Mouse (Mus musculus): ENCODE results near the gene Klhl8. TPM values are rescaled to one million over a fixed set of nuclear protein-coding genes. Genes with fewer than 3 reads are reported as not detected.
"Not testable (repeated sequence)": the region's sequence is repeated elsewhere in the genome, so short reads cannot be mapped to it uniquely, and the experiment has no call there.

The Klhl8 gene
- polyA plus RNA-seq (2016; fragmentation: Nextera tagmentation; extraction: Ambion mirVana), result 11.9 and 12.1 TPM in 2 replicates

GRCm38 (mm10) chr5:103910748-103911409 lies at the start of gene Klhl8:
Gene Klhl8, minus strand, starts transcription at chr5:103911259.
- H3K4me1 ChIP-seq, result peaks cover 21% of the 10 kb centered on the region
- peaks cover 9% of the 10 kb centered on the region for H3K27me3 ChIP-seq (replicated peaks; ENCODE audit: low read depth, poor library complexity, severe bottlenecking)
- WGBS, result under 1% methylated on average over 86 of the region's 86 CpGs
- peak within 1 kb of the TSS; percentile 84 for H3K4me3 ChIP-seq
- no peaks in the 10 kb centered on the region for H3K9me3 ChIP-seq
- peak; percentile 92 for DNase-seq (ENCODE audit: low spot score)
- peak within 1 kb of the TSS; percentile 89 for H3K27ac ChIP-seq (replicated peaks)
- no peaks in the 10 kb centered on the region for H3K36me3 ChIP-seq (replicated peaks)

- H3K4me1 ChIP-seq, result no peaks in the 10 kb centered on the region
- no peaks in the 10 kb centered on the region for H3K27me3 ChIP-seq (replicated peaks; ENCODE audit: low read depth, poor library complexity, severe bottlenecking)
- no peak overlapping the region for H3K4me3 ChIP-seq
- DNase-seq (ENCODE audit: low spot score), result no peak
- H3K9me3 ChIP-seq, result no peaks in the 10 kb centered on the region
- 84% methylated on average over 5 of the region's 5 CpGs for WGBS
- H3K36me3 ChIP-seq (replicated peaks), result no peaks in the 10 kb centered on the region
- no peak overlapping the region for H3K27ac ChIP-seq (replicated peaks)
Measured at GRCm38 (mm10) chr5:103954638-103955037, 43.6 kb upstream of the Klhl8 start.

GRCm38 (mm10) chr5:103953135-103954083 lies 42.4 kb upstream of the Klhl8 start:
- DNase-seq (ENCODE audit: low spot score), result no peak
- no peaks in the 10 kb centered on the region for H3K4me1 ChIP-seq
- H3K36me3 ChIP-seq (replicated peaks), result no peaks in the 10 kb centered on the region
- WGBS, result 89% methylated on average over 10 of the region's 10 CpGs
- H3K27me3 ChIP-seq (replicated peaks; ENCODE audit: low read depth, poor library complexity, severe bottlenecking), result no peaks in the 10 kb centered on the region
- no peaks in the 10 kb centered on the region for H3K9me3 ChIP-seq
- no peak overlapping the region for H3K27ac ChIP-seq (replicated peaks)
- H3K4me3 ChIP-seq, result no peak overlapping the region

- 94% methylated on average over 15 of the region's 15 CpGs for WGBS
- H3K4me1 ChIP-seq; H3K36me3 ChIP-seq (replicated peaks); H3K4me3 ChIP-seq; H3K27ac ChIP-seq (replicated peaks); H3K9me3 ChIP-seq; DNase-seq (ENCODE audit: low spot score); H3K27me3 ChIP-seq (replicated peaks; ENCODE audit: low read depth, poor library complexity, severe bottlenecking): not testable (repeated sequence)
Measured at GRCm38 (mm10) chr5:103950138-103950537, 39.1 kb upstream of the Klhl8 start.

GRCm38 (mm10) chr5:103943183-103943582 lies 32.1 kb upstream of the Klhl8 start:
- Histone ChIP-seq H3K4me3 (no peak overlapping the region), H3K27ac (replicated peaks) (no peak overlapping the region), H3K9me3 (no peaks in the 10 kb centered on the region), H3K36me3 (replicated peaks) (no peaks in the 10 kb centered on the region), H3K4me1 (peaks cover 39% of the 10 kb centered on the region), H3K27me3 (replicated peaks; ENCODE audit: low read depth, poor library complexity, severe bottlenecking) (no peaks in the 10 kb centered on the region)
- no peak for DNase-seq (ENCODE audit: low spot score)
- 65% methylated on average over 6 of the region's 6 CpGs for WGBS

- 88% methylated on average over 1 of the region's 1 CpGs for WGBS
- Histone ChIP-seq H3K36me3 (replicated peaks) (no peaks in the 10 kb centered on the region), H3K27ac (replicated peaks) (no peak overlapping the region), H3K27me3 (replicated peaks; ENCODE audit: low read depth, poor library complexity, severe bottlenecking) (no peaks in the 10 kb centered on the region), H3K9me3 (no peaks in the 10 kb centered on the region), H3K4me1 (peaks cover 48% of the 10 kb centered on the region), H3K4me3 (no peak overlapping the region)
- no peak for DNase-seq (ENCODE audit: low spot score)
Measured at GRCm38 (mm10) chr5:103939856-103940255, 28.8 kb upstream of the Klhl8 start.

GRCm38 (mm10) chr5:103939350-103939652 lies 28.2 kb upstream of the Klhl8 start:
- DNase-seq (ENCODE audit: low spot score), result no peak
- Histone ChIP-seq H3K27me3 (replicated peaks; ENCODE audit: low read depth, poor library complexity, severe bottlenecking) (no peaks in the 10 kb centered on the region), H3K9me3 (no peaks in the 10 kb centered on the region), H3K4me3 (no peak overlapping the region), H3K36me3 (replicated peaks) (no peaks in the 10 kb centered on the region), H3K27ac (replicated peaks) (no peak overlapping the region), H3K4me1 (peaks cover 44% of the 10 kb centered on the region)
- 76% methylated on average over 7 of the region's 7 CpGs for WGBS

GRCm38 (mm10) chr5:103938547-103939349 lies 27.7 kb upstream of the Klhl8 start:
- H3K27ac ChIP-seq (replicated peaks), result 0 out of 2 replicates have a peak overlapping the region, but pooled peaks have one; percentile 5
- H3K9me3 ChIP-seq, result no peaks in the 10 kb centered on the region
- H3K27me3 ChIP-seq (replicated peaks; ENCODE audit: low read depth, poor library complexity, severe bottlenecking), result no peaks in the 10 kb centered on the region
- WGBS, result 42% methylated on average over 11 of the region's 11 CpGs
- DNase-seq (ENCODE audit: low spot score), result no peak
- H3K4me1 ChIP-seq, result peaks cover 38% of the 10 kb centered on the region
- H3K36me3 ChIP-seq (replicated peaks), result no peaks in the 10 kb centered on the region
- no peak overlapping the region for H3K4me3 ChIP-seq

GRCm38 (mm10) chr5:103936906-103937589 lies 26.0 kb upstream of the Klhl8 start:
- H3K27ac ChIP-seq (replicated peaks), result no peak overlapping the region; the same call in 1 of the 2 replicates
- DNase-seq (ENCODE audit: low spot score), result peak; percentile 57
- no peak overlapping the region for H3K4me3 ChIP-seq
- H3K36me3 ChIP-seq (replicated peaks), result no peaks in the 10 kb centered on the region
- H3K27me3 ChIP-seq (replicated peaks; ENCODE audit: low read depth, poor library complexity, severe bottlenecking), result no peaks in the 10 kb centered on the region
- peaks cover 33% of the 10 kb centered on the region for H3K4me1 ChIP-seq
- no peaks in the 10 kb centered on the region for H3K9me3 ChIP-seq
- 70% methylated on average over 14 of the region's 14 CpGs for WGBS

GRCm38 (mm10) chr5:103931924-103932323 lies 20.9 kb upstream of the Klhl8 start:
- H3K27me3 ChIP-seq (replicated peaks; ENCODE audit: low read depth, poor library complexity, severe bottlenecking); H3K9me3 ChIP-seq; H3K27ac ChIP-seq (replicated peaks); H3K36me3 ChIP-seq (replicated peaks); H3K4me3 ChIP-seq; H3K4me1 ChIP-seq; DNase-seq (ENCODE audit: low spot score): not testable (repeated sequence)

GRCm38 (mm10) chr5:103930511-103930910 lies 19.5 kb upstream of the Klhl8 start:
- 76% methylated on average over 5 of the region's 5 CpGs for WGBS
- Histone ChIP-seq H3K4me3 (no peak overlapping the region), H3K27me3 (replicated peaks; ENCODE audit: low read depth, poor library complexity, severe bottlenecking) (no peaks in the 10 kb centered on the region), H3K36me3 (replicated peaks) (no peaks in the 10 kb centered on the region), H3K9me3 (no peaks in the 10 kb centered on the region), H3K4me1 (peaks cover 4% of the 10 kb centered on the region; the same call in 1 of the 2 replicates), H3K27ac (replicated peaks) (no peak overlapping the region)
- no peak for DNase-seq (ENCODE audit: low spot score)

- Histone ChIP-seq H3K4me3 (no peak overlapping the region), H3K4me1 (peaks cover 4% of the 10 kb centered on the region; the same call in 1 of the 2 replicates), H3K27me3 (replicated peaks; ENCODE audit: low read depth, poor library complexity, severe bottlenecking) (no peaks in the 10 kb centered on the region), H3K27ac (replicated peaks) (0 out of 2 replicates have a peak overlapping the region, but pooled peaks have one; percentile 49), H3K36me3 (replicated peaks) (no peaks in the 10 kb centered on the region), H3K9me3 (no peaks in the 10 kb centered on the region)
- WGBS, result 90% methylated on average over 7 of the region's 7 CpGs
- DNase-seq (ENCODE audit: low spot score), result no peak
Measured at GRCm38 (mm10) chr5:103928196-103928550, 17.1 kb upstream of the Klhl8 start.
